Mouse (Mus musculus) liver, embryonic 12.5 days (tissue): ENCODE results near the gene Cops7a. TPM values are rescaled to one million over a fixed set of nuclear protein-coding genes. Genes with fewer than 3 reads are reported as not detected.

Source experiments
- ATAC-seq: fragments of 200-750 bp; cut with Nextera tagmentation; 2 replicates; pipeline ENCODE4 v1.8.0; 2017; ENCODE audit warnings: moderate number of reproducible peaks, mild to moderate bottlenecking, moderate library complexity
- H3K27ac ChIP-seq: fragments of 300-500 bp; sonication (generic); 2 replicates; pipeline ENCODE4 v1.5.1; 2016; ENCODE audit warnings: mild to moderate bottlenecking
- H3K27me3 ChIP-seq: fragments of 300-500 bp; sonication (generic); replicated peaks from 2 replicates; pipeline ENCODE4 v1.6.1; 2016; ENCODE audit warnings: mild to moderate bottlenecking, moderate library complexity
- H3K36me3 ChIP-seq: fragments of 300-500 bp; sonication (generic); 2 replicates; pipeline ENCODE4 v1.6.1; 2016; ENCODE audit warnings: mild to moderate bottlenecking, moderate library complexity
- H3K4me1 ChIP-seq: fragments of 300-500 bp; sonication (generic); 2 replicates; pipeline ENCODE4 v1.6.1; 2016
- H3K4me2 ChIP-seq: fragments of 300-500 bp; sonication (generic); 2 replicates; pipeline ENCODE4 v1.6.1; 2016; ENCODE audit warnings: mild to moderate bottlenecking, moderate library complexity
- H3K4me3 ChIP-seq: fragments of 300-500 bp; sonication (generic); 2 replicates; pipeline ENCODE4 v1.5.1; 2016; ENCODE audit warnings: mild to moderate bottlenecking, moderate library complexity
- H3K9ac ChIP-seq: fragments of 300-500 bp; sonication (generic); 2 replicates; pipeline ENCODE4 v1.6.1; 2016; ENCODE audit warnings: mild to moderate bottlenecking, moderate library complexity
- H3K9me3 ChIP-seq: fragments of 300-500 bp; sonication (generic); replicated peaks from 2 replicates; pipeline ENCODE4 v1.6.1; 2016; ENCODE audit warnings: mild to moderate bottlenecking, moderate library complexity
- WGBS: fragments of 180-500 bp; shearing (Covaris S2); methylation state at CpG from one replicate; pipeline ENCODE4 v1.1.7; 2016; ENCODE audit not compliant: insufficient replicate concordance; 5-methylcytosine and 5-hydroxymethylcytosine counted together
- polyA plus RNA-seq: library from polyadenylated mRNA; unstranded; fragments of >200 nt; fragmentation: Nextera tagmentation; extraction: Ambion mirVana; gene quantifications from 2 replicates; pipeline ENCODE4 v1.2.1, GENCODE M21; 2016

The Cops7a gene
- 88.7 and 95.2 TPM in 2 replicates for polyA plus RNA-seq

- H3K36me3 ChIP-seq = peaks cover 31% of the 10 kb centered on the region
- H3K27me3 ChIP-seq = no peaks in the 10 kb centered on the region; the same call in 1 of the 2 replicates
- peaks cover 20% of the 10 kb centered on the region for H3K4me1 ChIP-seq
- ATAC-seq = peak; percentile 94
- under 1% methylated on average over 68 of the region's 68 CpGs for WGBS
- peak within 1 kb of the TSS; percentile 91 for H3K4me2 ChIP-seq
- H3K9ac ChIP-seq = peak within 1 kb of the TSS; percentile 90
- H3K9me3 ChIP-seq = no peaks in the 10 kb centered on the region
- peak within 1 kb of the TSS; percentile 87 for H3K27ac ChIP-seq
- H3K4me3 ChIP-seq = peak within 1 kb of the TSS; percentile 81
These were observed at the start of gene Cops7a for GRCm38 (mm10) chr6:124965088-124965719. TSS of gene Cops7a (minus strand) at chr6:124965538.

- peaks cover 48% of the 10 kb centered on the region for H3K4me1 ChIP-seq
- H3K9me3 ChIP-seq = no peaks in the 10 kb centered on the region
- peaks cover 11% of the 10 kb centered on the region for H3K27me3 ChIP-seq
- peak overlapping the region; percentile 94 for H3K27ac ChIP-seq
- H3K4me2 ChIP-seq = peak overlapping the region; percentile 92
- under 1% methylated on average over 65 of the region's 78 CpGs for WGBS
- H3K9ac ChIP-seq = peak overlapping the region; percentile 97
- peak; percentile 87 for ATAC-seq
- peaks cover 40% of the 10 kb centered on the region for H3K36me3 ChIP-seq
- peak overlapping the region; percentile 99 for H3K4me3 ChIP-seq
These were observed 44.1 kb upstream of the Cops7a start for GRCm38 (mm10) chr6:125009181-125010073.

DNA sequence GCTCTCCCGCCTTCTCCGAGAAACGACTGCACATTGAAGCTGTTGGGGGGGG, 43.6 kb upstream of the Cops7a start, which contains the start of gene Zfp384:
Gene Zfp384 (plus strand): TSS at position 17 of the 52 bp plus-strand sequence.
- Histone ChIP-seq H3K4me1 (peaks cover 45% of the 10 kb centered on the region), H3K27ac (peak within 1 kb of the TSS; percentile 94), H3K4me2 (peak within 1 kb of the TSS; percentile 92), H3K4me3 (peak within 1 kb of the TSS; percentile 99), H3K27me3 (peaks cover 16% of the 10 kb centered on the region), H3K9me3 (no peaks in the 10 kb centered on the region), H3K9ac (peak within 1 kb of the TSS; percentile 97), H3K36me3 (peaks cover 36% of the 10 kb centered on the region)
- WGBS = 0% methylated on average over 2 of the region's 3 CpGs
- no peak for ATAC-seq

GRCm38 (mm10) chr6:125008586-125009128, 43.3 kb upstream of the Cops7a start:
- peaks cover 45% of the 10 kb centered on the region for H3K4me1 ChIP-seq
- peaks cover 33% of the 10 kb centered on the region for H3K36me3 ChIP-seq
- peaks cover 19% of the 10 kb centered on the region for H3K27me3 ChIP-seq
- ATAC-seq = peak; percentile 98
- peak overlapping the region; percentile 92 for H3K4me2 ChIP-seq
- WGBS = under 1% methylated on average over 30 of the region's 34 CpGs
- peak overlapping the region; percentile 97 for H3K9ac ChIP-seq
- H3K27ac ChIP-seq = peak overlapping the region; percentile 94
- H3K9me3 ChIP-seq = no peaks in the 10 kb centered on the region
- peak overlapping the region; percentile 99 for H3K4me3 ChIP-seq

DNA sequence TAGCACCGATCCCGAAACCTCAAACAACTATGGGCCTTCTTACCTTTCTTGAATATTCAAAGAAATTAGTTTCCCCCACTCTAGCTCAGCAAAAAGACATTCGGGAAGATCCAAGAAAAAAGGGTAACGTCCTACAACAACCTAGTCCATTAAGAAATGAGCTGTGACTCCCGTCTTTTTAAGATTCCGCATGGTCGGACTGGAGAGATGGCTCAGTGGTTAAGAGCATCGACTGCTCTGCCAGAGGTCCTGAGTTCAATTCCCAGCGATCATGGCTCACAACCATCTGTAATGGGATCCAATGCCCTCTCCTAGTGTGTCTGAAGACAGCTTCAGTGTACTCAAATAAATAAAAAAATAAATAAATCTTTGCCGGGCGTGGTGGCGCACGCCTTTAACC, 42.7 kb upstream of the Cops7a start:
- no peaks in the 10 kb centered on the region for H3K9me3 ChIP-seq
- ATAC-seq = no peak
- peak overlapping the region; percentile 99 for H3K4me3 ChIP-seq
- peak overlapping the region; percentile 94 for H3K27ac ChIP-seq
- WGBS = 41% methylated on average over 13 of the region's 13 CpGs
- H3K4me2 ChIP-seq = peak overlapping the region; percentile 92
- H3K4me1 ChIP-seq = peaks cover 45% of the 10 kb centered on the region
- H3K27me3 ChIP-seq = peaks cover 25% of the 10 kb centered on the region
- peak overlapping the region; percentile 97 for H3K9ac ChIP-seq
- peaks cover 27% of the 10 kb centered on the region for H3K36me3 ChIP-seq

- Histone ChIP-seq H3K27ac (no peak overlapping the region), H3K4me1 (peaks cover 17% of the 10 kb centered on the region), H3K9ac (no peak overlapping the region), H3K4me2 (no peak overlapping the region), H3K36me3 (no peaks in the 10 kb centered on the region), H3K9me3 (no peaks in the 10 kb centered on the region), H3K27me3 (peaks cover 54% of the 10 kb centered on the region), H3K4me3 (no peak overlapping the region)
- 56% methylated on average over 3 of the region's 3 CpGs for WGBS
- no peak for ATAC-seq
These were observed 39.7 kb upstream of the Cops7a start for GRCm38 (mm10) chr6:125005086-125005485.

DNA sequence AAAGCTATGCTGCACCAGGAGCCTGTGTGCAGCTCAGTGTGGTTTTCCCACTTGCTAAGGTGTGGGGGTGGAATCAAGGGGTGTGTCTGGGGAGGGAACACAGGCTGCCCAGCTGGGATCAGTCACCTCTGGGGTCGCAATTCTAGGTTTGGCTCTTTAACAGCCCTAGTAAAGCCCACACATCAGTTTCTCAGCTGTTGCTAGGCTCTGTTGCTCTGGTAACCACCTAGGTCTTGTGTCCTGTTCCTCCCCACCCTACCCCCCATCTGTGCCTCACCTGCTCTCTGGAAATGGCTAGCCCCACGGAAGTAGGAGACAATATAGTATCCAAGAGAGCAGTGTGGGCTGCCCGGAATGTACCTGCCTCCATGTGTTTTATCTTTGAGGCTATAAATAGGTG, 38.4 kb upstream of the Cops7a start:
- ATAC-seq = no peak
- no peak overlapping the region for H3K27ac ChIP-seq
- H3K9me3 ChIP-seq = no peaks in the 10 kb centered on the region
- peaks cover 68% of the 10 kb centered on the region for H3K27me3 ChIP-seq
- H3K4me3 ChIP-seq = no peak overlapping the region
- peaks cover 12% of the 10 kb centered on the region for H3K4me1 ChIP-seq
- WGBS = 45% methylated on average over 3 of the region's 3 CpGs
- H3K4me2 ChIP-seq = no peak overlapping the region
- H3K9ac ChIP-seq = no peak overlapping the region
- no peaks in the 10 kb centered on the region for H3K36me3 ChIP-seq

DNA sequence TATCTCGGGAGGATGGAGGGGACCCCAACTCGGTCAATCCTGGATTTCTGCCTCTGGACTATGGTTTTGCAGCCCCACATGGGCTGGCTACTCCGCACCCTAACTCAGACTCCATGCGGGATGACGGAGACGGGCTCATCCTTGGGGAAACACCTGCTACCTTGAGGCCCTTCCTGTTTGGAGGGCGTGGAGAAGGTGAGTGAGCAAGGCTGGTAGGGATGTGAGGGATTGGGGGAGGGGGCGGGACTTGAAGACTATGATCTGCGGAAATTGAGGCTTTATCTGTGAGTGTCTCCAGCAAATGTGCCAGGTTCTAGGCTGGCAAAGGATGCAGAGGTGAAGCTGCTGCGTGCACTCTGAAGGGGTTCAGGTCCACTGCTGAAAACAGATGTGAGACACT, 34.2 kb upstream of the Cops7a start:
- whole genome bisulfite sequencing = 28% methylated on average over 10 of the region's 10 CpGs
- H3K27me3 ChIP-seq = peaks cover 100% of the 10 kb centered on the region
- no peak for ATAC-seq

GRCm38 (mm10) chr6:124999091-124999490, 33.8 kb upstream of the Cops7a start:
- no peak for ATAC-seq
- Histone ChIP-seq H3K4me1 (peaks cover 16% of the 10 kb centered on the region), H3K27me3 (peaks cover 100% of the 10 kb centered on the region), H3K36me3 (no peaks in the 10 kb centered on the region), H3K9ac (no peak overlapping the region), H3K4me2 (no peak overlapping the region), H3K4me3 (no peak overlapping the region), H3K9me3 (no peaks in the 10 kb centered on the region), H3K27ac (no peak overlapping the region)
- WGBS = 37% methylated on average over 14 of the region's 14 CpGs

More for the DNA sequence above, 34.2 kb upstream of the Cops7a start:
- Histone ChIP-seq H3K36me3 (no peaks in the 10 kb centered on the region), H3K9me3 (no peaks in the 10 kb centered on the region), H3K27ac (no peak overlapping the region), H3K4me3 (no peak overlapping the region), H3K4me2 (no peak overlapping the region), H3K9ac (no peak overlapping the region), H3K4me1 (peaks cover 16% of the 10 kb centered on the region)

- Histone ChIP-seq H3K27ac (no peak overlapping the region), H3K36me3 (no peaks in the 10 kb centered on the region), H3K4me1 (peaks cover 16% of the 10 kb centered on the region), H3K4me3 (no peak overlapping the region), H3K4me2 (no peak overlapping the region), H3K9me3 (no peaks in the 10 kb centered on the region), H3K9ac (no peak overlapping the region), H3K27me3 (peaks cover 100% of the 10 kb centered on the region)
- no peak for ATAC-seq
- WGBS = 5% methylated on average over 8 of the region's 8 CpGs
These were observed 32.7 kb upstream of the Cops7a start for GRCm38 (mm10) chr6:124998066-124998465.

DNA sequence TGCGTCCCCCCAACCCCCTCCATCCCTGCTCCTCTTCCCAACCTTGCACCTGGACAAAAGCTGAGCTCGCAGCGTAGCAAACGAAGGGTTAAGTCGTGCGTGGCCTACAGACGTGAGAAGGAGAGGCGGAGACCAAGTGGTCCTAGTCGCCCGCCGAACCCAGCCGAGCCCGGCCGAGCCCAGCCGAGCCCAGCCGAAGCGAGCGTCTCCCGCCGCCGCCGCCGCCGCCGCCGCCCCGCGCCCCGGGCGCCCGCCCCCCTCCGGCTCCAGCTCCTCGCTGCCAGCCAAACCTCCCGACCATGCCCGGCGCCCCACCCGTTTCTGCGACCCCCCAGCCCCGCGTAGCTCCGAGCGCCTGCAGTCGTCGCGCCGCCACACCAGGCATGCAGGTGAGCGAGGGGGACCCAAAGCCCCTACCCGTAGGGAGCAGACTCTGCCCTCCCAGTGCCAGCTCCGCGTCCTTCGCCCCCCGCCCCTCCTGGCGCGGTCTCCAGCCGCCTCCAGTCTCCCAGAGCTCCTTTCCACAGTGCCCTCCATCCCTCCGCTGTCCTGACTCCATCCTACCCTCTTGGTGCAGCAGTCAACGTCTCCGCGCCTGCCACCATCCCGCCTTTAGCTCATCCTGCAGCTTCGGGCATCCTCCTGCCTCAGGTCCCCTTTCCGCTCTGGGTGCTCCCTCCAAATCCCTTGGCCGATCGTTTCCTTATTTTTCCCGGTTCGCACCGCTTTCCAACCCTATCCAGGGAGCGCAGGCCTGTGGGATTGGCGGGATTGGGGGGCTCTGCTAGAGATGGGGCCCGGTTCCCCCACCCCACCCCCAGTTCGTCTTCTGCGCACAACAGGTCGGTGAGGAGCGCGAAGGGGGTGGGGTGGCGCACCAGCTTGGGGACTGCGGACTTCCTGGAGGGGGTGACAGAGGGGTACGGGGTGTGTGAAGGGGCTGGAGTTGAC, 31.5 kb upstream of the Cops7a start, which contains the start of gene Pianp:
Gene Pianp (plus strand): TSS at position 144 of the 951 bp plus-strand sequence.
- WGBS = under 1% methylated on average over 66 of the region's 78 CpGs
- H3K9ac ChIP-seq = peak within 1 kb of the TSS; percentile 12; the same call in 1 of the 2 replicates

More for the DNA sequence above, 31.5 kb upstream of the Cops7a start, which contains the start of gene Pianp:
- Histone ChIP-seq H3K4me2 (peak within 1 kb of the TSS; percentile 77), H3K27me3 (peaks cover 100% of the 10 kb centered on the region), H3K36me3 (no peaks in the 10 kb centered on the region), H3K4me1 (peaks cover 16% of the 10 kb centered on the region), H3K4me3 (peak within 1 kb of the TSS; percentile 54), H3K9me3 (no peaks in the 10 kb centered on the region), H3K27ac (no peak within 1 kb of the TSS)
- peak; percentile 36; the same call in 1 of the 2 replicates for ATAC-seq
